Mouse (Mus musculus): ENCODE data around the gene Edn1. TPM values are rescaled to one million over a fixed set of nuclear protein-coding genes. Genes with fewer than 3 reads are reported as not detected.
A peak's percentile ranks its signal among the peaks of the same experiment; 100 is the strongest.

Gene Edn1
- polyA plus RNA-seq, 1 experiment: 1.9 TPM

DNA sequence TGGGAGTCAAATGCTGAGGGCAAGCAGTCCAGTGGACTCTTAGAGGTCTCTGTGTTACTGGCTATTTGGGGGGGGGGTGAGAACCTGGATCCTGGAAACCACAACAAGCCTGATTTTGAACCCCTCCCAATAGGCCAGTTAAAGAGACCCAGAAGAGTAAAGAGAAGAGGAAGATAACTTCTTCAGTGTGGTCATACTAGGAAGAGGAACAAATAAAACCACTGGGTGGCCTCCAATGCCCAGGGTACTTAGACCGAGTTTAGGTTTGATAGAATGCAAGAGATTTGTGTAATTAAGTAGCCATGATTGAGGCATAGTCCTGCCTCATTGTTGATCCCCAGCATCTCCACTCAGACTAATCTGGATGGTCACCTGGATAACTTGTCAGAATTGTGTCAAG, 14.4 kb downstream of the Edn1 start:
- H3K27ac ChIP-seq (ENCODE audit: insufficient read depth, low read depth, low read length): no peak overlapping the region
- no peaks in the 10 kb centered on the region for H3K27me3 ChIP-seq (replicated peaks; ENCODE audit: control insufficient read depth, insufficient read depth, low read length)
- no peak overlapping the region for H3K4me3 ChIP-seq (ENCODE audit: insufficient read depth, low read depth, low read length)
- WGBS: 74% methylated on average over 1 of the region's 1 CpGs
- no peak for TF ChIP-seq POLR2A (IDR thresholded peaks at IDR 0.05; ENCODE audit: low read depth, low read length)
- no peak for TF ChIP-seq CTCF (conservative IDR thresholded peaks at IDR 0.05; ENCODE audit: insufficient read depth, insufficient read length, low read depth, low read length)
- H3K36me3 ChIP-seq (ENCODE audit: control insufficient read depth, insufficient read depth, low read length): no peaks in the 10 kb centered on the region
- no peak for DNase-seq
- 0 out of 2 replicates have a peak, but pooled peaks cover 3% of the 10 kb centered on the region for H3K4me1 ChIP-seq (ENCODE audit: control insufficient read depth, insufficient read depth, low read length)

DNA sequence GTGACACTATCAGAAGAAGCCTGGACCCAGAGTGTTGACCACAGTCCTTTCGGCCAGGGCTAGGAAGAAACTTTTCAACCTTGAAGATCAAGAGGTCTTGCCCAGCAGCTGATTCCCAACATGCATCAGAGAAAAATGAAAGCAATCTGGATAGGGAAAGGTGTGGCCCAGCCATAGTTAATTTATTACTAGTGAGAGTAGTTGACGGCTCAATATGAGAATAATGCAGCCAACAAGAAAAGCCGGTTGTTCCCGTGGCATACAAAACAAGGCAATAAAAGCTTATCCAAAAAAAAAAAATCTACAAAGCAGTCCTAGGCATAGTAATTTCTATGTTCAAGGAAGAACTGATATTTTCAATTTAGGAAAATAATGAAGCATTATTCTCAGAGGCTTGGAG, 16.5 kb downstream of the Edn1 start:
- Histone ChIP-seq H3K36me3 (ENCODE audit: control insufficient read depth, insufficient read depth, low read length) (no peaks in the 10 kb centered on the region), H3K4me3 (ENCODE audit: insufficient read depth, low read depth, low read length) (no peak overlapping the region), H3K27ac (ENCODE audit: insufficient read depth, low read depth, low read length) (peak overlapping the region; percentile 50; the same call in 1 of the 2 replicates), H3K27me3 (replicated peaks; ENCODE audit: control insufficient read depth, insufficient read depth, low read length) (no peaks in the 10 kb centered on the region), H3K4me1 (ENCODE audit: control insufficient read depth, insufficient read depth, low read length) (0 out of 2 replicates have a peak, but pooled peaks cover 3% of the 10 kb centered on the region)
- TF ChIP-seq POLR2A (IDR thresholded peaks at IDR 0.05; ENCODE audit: low read depth, low read length): no peak
- no peak for TF ChIP-seq CTCF (conservative IDR thresholded peaks at IDR 0.05; ENCODE audit: insufficient read depth, insufficient read length, low read depth, low read length)
- peak; percentile 63 for DNase-seq
- 25% methylated on average over 4 of the region's 4 CpGs for WGBS

DNA sequence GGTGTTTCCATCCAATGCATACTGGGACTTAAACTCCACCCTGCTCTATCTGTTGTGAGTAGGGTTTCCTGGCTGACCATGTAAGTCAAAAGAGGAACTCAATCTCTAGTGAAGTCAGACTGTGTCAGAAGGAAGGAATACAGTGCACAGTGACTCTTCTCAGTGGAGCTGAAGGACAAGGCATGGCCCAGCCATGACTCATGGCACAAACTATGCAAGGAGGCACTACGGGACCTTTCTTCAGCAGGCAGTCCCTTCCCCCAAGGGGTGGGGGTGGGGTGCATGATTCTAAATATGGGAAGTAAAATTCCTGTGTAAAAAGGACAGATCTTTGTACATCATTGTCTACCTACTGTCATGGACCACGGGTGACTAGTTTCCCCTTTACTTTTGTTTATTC, 27.3 kb downstream of the Edn1 start:
- no peaks in the 10 kb centered on the region for H3K27me3 ChIP-seq (replicated peaks; ENCODE audit: control insufficient read depth, insufficient read depth, low read length)
- no peak for TF ChIP-seq POLR2A (IDR thresholded peaks at IDR 0.05; ENCODE audit: low read depth, low read length)
- TF ChIP-seq CTCF (conservative IDR thresholded peaks at IDR 0.05; ENCODE audit: insufficient read depth, insufficient read length, low read depth, low read length): no peak
- H3K36me3 ChIP-seq (ENCODE audit: control insufficient read depth, insufficient read depth, low read length): no peaks in the 10 kb centered on the region
- H3K4me1 ChIP-seq (ENCODE audit: control insufficient read depth, insufficient read depth, low read length): no peaks in the 10 kb centered on the region
- H3K27ac ChIP-seq (ENCODE audit: insufficient read depth, low read depth, low read length): no peak overlapping the region
- DNase-seq: no peak
- H3K4me3 ChIP-seq (ENCODE audit: insufficient read depth, low read depth, low read length): no peak overlapping the region
- WGBS: 60% methylated on average over 2 of the region's 2 CpGs

GRCm38 (mm10) chr13:42331104-42331503, 29.8 kb downstream of the Edn1 start:
- Histone ChIP-seq H3K27ac (ENCODE audit: insufficient read depth, low read depth, low read length) (no peak overlapping the region), H3K4me3 (ENCODE audit: insufficient read depth, low read depth, low read length) (no peak overlapping the region), H3K4me1 (ENCODE audit: control insufficient read depth, insufficient read depth, low read length) (no peaks in the 10 kb centered on the region), H3K27me3 (replicated peaks; ENCODE audit: control insufficient read depth, insufficient read depth, low read length) (no peaks in the 10 kb centered on the region), H3K36me3 (ENCODE audit: control insufficient read depth, insufficient read depth, low read length) (no peaks in the 10 kb centered on the region)
- WGBS: 90% methylated on average over 2 of the region's 2 CpGs
- TF ChIP-seq CTCF (conservative IDR thresholded peaks at IDR 0.05; ENCODE audit: insufficient read depth, insufficient read length, low read depth, low read length) (no peak), POLR2A (IDR thresholded peaks at IDR 0.05; ENCODE audit: low read depth, low read length) (no peak)
- DNase-seq: no peak

DNA sequence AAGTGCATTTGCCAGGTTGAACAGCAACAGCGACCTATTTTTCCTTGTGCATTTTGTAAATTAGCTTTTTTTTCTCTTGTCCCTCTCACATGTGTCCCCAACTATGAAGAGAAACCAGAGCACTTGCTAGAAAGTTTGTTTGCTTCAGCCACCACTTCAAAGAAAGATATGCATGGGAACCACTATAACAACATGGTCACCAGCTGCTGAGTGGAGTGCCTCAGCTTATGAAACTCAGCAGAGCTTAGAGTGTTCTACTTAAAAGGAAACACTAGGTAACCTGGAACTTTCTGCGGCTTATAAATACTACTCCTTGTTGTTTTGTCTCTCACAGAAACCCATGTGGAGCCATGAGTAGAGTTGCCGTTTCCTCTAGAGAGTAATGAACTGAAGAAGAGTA, 33.7 kb downstream of the Edn1 start:
- 87% methylated on average over 3 of the region's 3 CpGs for WGBS
- Histone ChIP-seq H3K36me3 (ENCODE audit: control insufficient read depth, insufficient read depth, low read length) (no peaks in the 10 kb centered on the region), H3K4me3 (ENCODE audit: insufficient read depth, low read depth, low read length) (no peak overlapping the region), H3K4me1 (ENCODE audit: control insufficient read depth, insufficient read depth, low read length) (peaks cover 3% of the 10 kb centered on the region; the same call in 1 of the 2 replicates), H3K27ac (ENCODE audit: insufficient read depth, low read depth, low read length) (no peak overlapping the region), H3K27me3 (replicated peaks; ENCODE audit: control insufficient read depth, insufficient read depth, low read length) (no peaks in the 10 kb centered on the region)
- no peak for TF ChIP-seq CTCF (conservative IDR thresholded peaks at IDR 0.05; ENCODE audit: insufficient read depth, insufficient read length, low read depth, low read length)
- no peak for TF ChIP-seq POLR2A (IDR thresholded peaks at IDR 0.05; ENCODE audit: low read depth, low read length)
- DNase-seq: no peak

GRCm38 (mm10) chr13:42336414-42336813, 35.1 kb downstream of the Edn1 start:
- no peaks in the 10 kb centered on the region for H3K27me3 ChIP-seq (replicated peaks; ENCODE audit: control insufficient read depth, insufficient read depth, low read length)
- DNase-seq: no peak

GRCm38 (mm10) chr13:42337072-42337471, 35.8 kb downstream of the Edn1 start:
- 74% methylated on average over 2 of the region's 2 CpGs for WGBS
- no peak for DNase-seq
- H3K4me3 ChIP-seq (ENCODE audit: insufficient read depth, low read depth, low read length): no peak overlapping the region
- no peak overlapping the region for H3K27ac ChIP-seq (ENCODE audit: insufficient read depth, low read depth, low read length)
- peaks cover 3% of the 10 kb centered on the region; the same call in 1 of the 2 replicates for H3K4me1 ChIP-seq (ENCODE audit: control insufficient read depth, insufficient read depth, low read length)
- no peak for TF ChIP-seq CTCF (conservative IDR thresholded peaks at IDR 0.05; ENCODE audit: insufficient read depth, insufficient read length, low read depth, low read length)
- TF ChIP-seq POLR2A (IDR thresholded peaks at IDR 0.05; ENCODE audit: low read depth, low read length): no peak
- no peaks in the 10 kb centered on the region for H3K27me3 ChIP-seq (replicated peaks; ENCODE audit: control insufficient read depth, insufficient read depth, low read length)
- no peaks in the 10 kb centered on the region for H3K36me3 ChIP-seq (ENCODE audit: control insufficient read depth, insufficient read depth, low read length)

More at GRCm38 (mm10) chr13:42336414-42336813, 35.1 kb downstream of the Edn1 start:
- Histone ChIP-seq H3K4me3 (ENCODE audit: insufficient read depth, low read depth, low read length) (no peak overlapping the region), H3K4me1 (ENCODE audit: control insufficient read depth, insufficient read depth, low read length) (peaks cover 3% of the 10 kb centered on the region; the same call in 1 of the 2 replicates), H3K27ac (ENCODE audit: insufficient read depth, low read depth, low read length) (no peak overlapping the region), H3K36me3 (ENCODE audit: control insufficient read depth, insufficient read depth, low read length) (no peaks in the 10 kb centered on the region)
- no peak for TF ChIP-seq CTCF (conservative IDR thresholded peaks at IDR 0.05; ENCODE audit: insufficient read depth, insufficient read length, low read depth, low read length)
- no peak for TF ChIP-seq POLR2A (IDR thresholded peaks at IDR 0.05; ENCODE audit: low read depth, low read length)
- 71% methylated on average over 4 of the region's 4 CpGs for WGBS
